Mouse (Mus musculus): ENCODE results near the gene Ralb. TPM values are rescaled to one million over a fixed set of nuclear protein-coding genes. Genes with fewer than 3 reads are reported as not detected.

The Ralb gene
- polyA plus RNA-seq, 1 experiment from 2014 or later = 124 TPM

GRCm38 (mm10) chr1:119450651-119451345 is 53.8 kb downstream of the Ralb start:
- 84% methylated on average over 10 of the region's 10 CpGs for WGBS
- ATAC-seq (replicated peaks; ENCODE audit: low FRiP score, low TSS enrichment, low read depth) = no peak
- no peaks in the 10 kb centered on the region for H3K27me3 ChIP-seq (replicated peaks; ENCODE audit: control insufficient read depth, insufficient read depth, low read length)

GRCm38 (mm10) chr1:119446753-119447283 is 57.8 kb downstream of the Ralb start:
- ATAC-seq (replicated peaks; ENCODE audit: low FRiP score, low TSS enrichment, low read depth) = no peak
- no peak for DNase-seq (ENCODE audit: low spot score)
- H3K4me1 ChIP-seq (replicated peaks; ENCODE audit: control insufficient read depth, insufficient read depth, low read length) = no peaks in the 10 kb centered on the region
- WGBS = 69% methylated on average over 10 of the region's 10 CpGs
- no peak overlapping the region for H3K9ac ChIP-seq (ENCODE audit: low read length)
- no peaks in the 10 kb centered on the region for H3K9me3 ChIP-seq (ENCODE audit: control insufficient read depth, low read length)
- no peaks in the 10 kb centered on the region for H3K27me3 ChIP-seq (replicated peaks; ENCODE audit: control insufficient read depth, insufficient read depth, low read length)
- H3K4me2 ChIP-seq (ENCODE audit: low read length) = no peak overlapping the region
- H3K36me3 ChIP-seq (ENCODE audit: control insufficient read depth, insufficient read depth, low read length) = no peaks in the 10 kb centered on the region
- no peak overlapping the region for H3K4me3 ChIP-seq (ENCODE audit: low read depth, low read length)
- no peak overlapping the region for H3K27ac ChIP-seq (ENCODE audit: low read depth)

More at GRCm38 (mm10) chr1:119450651-119451345, 53.8 kb downstream of the Ralb start:
- Histone ChIP-seq H3K27ac (ENCODE audit: low read depth) (no peak overlapping the region), H3K4me1 (replicated peaks; ENCODE audit: control insufficient read depth, insufficient read depth, low read length) (no peaks in the 10 kb centered on the region), H3K4me2 (ENCODE audit: low read length) (no peak overlapping the region), H3K9ac (ENCODE audit: low read length) (no peak overlapping the region), H3K9me3 (ENCODE audit: control insufficient read depth, low read length) (no peaks in the 10 kb centered on the region), H3K4me3 (ENCODE audit: low read depth, low read length) (no peak overlapping the region), H3K36me3 (ENCODE audit: control insufficient read depth, insufficient read depth, low read length) (no peaks in the 10 kb centered on the region)
- no peak for DNase-seq (ENCODE audit: low spot score)

DNA sequence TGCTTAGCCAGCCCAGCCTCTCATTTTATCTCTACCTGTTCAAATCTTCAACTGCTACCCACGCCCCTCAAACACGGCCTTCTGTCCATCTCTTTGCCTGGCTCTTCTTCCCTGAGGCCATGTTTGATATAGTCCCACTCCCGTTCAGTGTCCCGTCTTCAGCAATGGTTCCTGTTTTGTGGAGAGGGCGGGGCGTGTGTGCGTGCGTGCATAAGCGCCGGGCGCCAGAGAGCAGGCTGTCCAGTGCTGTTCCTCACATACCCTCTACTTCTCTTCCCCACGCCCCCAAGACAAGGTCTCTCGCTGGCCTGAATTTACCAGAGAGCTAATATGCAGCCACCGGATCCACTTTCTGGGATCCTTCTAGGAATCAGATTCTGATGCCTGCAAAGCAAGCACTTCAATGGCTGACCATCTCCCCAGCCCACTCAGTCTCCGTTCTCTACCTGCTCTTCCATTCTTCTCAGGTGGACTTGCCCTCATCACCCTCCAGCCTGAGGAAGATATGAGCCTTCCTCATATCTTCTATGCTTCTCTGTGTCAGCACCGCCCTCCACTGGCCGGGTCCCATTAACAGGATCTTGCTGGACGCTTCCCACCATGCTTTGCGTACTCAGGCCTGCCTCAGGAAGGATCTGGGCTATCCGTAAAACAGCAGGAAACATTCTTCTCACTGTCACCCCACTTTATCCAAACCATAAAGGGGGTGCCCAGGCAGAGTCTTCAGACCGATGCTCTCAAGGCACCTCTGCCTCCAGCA is 60.8 kb downstream of the Ralb start:
- no peak overlapping the region for H3K4me2 ChIP-seq (ENCODE audit: low read length)
- DNase-seq (ENCODE audit: low spot score) (no peak), ATAC-seq (replicated peaks; ENCODE audit: low FRiP score, low TSS enrichment, low read depth) (no peak)
- H3K27me3 ChIP-seq (replicated peaks; ENCODE audit: control insufficient read depth, insufficient read depth, low read length) = no peaks in the 10 kb centered on the region
- no peaks in the 10 kb centered on the region for H3K36me3 ChIP-seq (ENCODE audit: control insufficient read depth, insufficient read depth, low read length)
- H3K4me1 ChIP-seq (replicated peaks; ENCODE audit: control insufficient read depth, insufficient read depth, low read length) = no peaks in the 10 kb centered on the region
- H3K9me3 ChIP-seq (ENCODE audit: control insufficient read depth, low read length) = no peaks in the 10 kb centered on the region
- no peak overlapping the region for H3K27ac ChIP-seq (ENCODE audit: low read depth)
- WGBS = 80% methylated on average over 21 of the region's 21 CpGs
- H3K4me3 ChIP-seq (ENCODE audit: low read depth, low read length) = no peak overlapping the region
- H3K9ac ChIP-seq (ENCODE audit: low read length) = no peak overlapping the region

DNA sequence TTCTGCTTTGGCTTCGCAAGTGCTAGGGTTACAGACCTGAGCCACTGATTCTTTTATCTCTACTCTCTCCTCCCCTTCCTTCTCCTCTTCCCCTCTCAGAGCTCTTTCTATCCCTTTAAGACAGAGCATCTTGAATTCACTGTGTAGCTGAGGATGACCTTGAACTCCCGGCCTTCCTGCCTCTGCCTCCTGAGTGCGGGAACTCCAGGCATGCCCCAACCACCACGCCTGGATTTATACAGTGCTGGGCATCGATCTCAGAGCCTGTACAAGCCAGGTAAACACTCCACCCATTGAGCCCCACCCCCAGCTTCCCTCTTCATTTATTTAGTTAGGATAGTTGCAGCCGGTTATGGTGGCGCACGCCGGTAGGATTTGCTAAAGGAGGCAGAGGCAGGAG is 61.7 kb downstream of the Ralb start:
- 95% methylated on average over 9 of the region's 9 CpGs for WGBS
- no peak overlapping the region for H3K4me3 ChIP-seq (ENCODE audit: low read depth, low read length)
- no peaks in the 10 kb centered on the region for H3K9me3 ChIP-seq (ENCODE audit: control insufficient read depth, low read length)
- no peaks in the 10 kb centered on the region for H3K4me1 ChIP-seq (replicated peaks; ENCODE audit: control insufficient read depth, insufficient read depth, low read length)
- ATAC-seq (replicated peaks; ENCODE audit: low FRiP score, low TSS enrichment, low read depth) = no peak
- no peaks in the 10 kb centered on the region for H3K36me3 ChIP-seq (ENCODE audit: control insufficient read depth, insufficient read depth, low read length)
- no peak overlapping the region for H3K27ac ChIP-seq (ENCODE audit: low read depth)
- H3K4me2 ChIP-seq (ENCODE audit: low read length) = no peak overlapping the region
- H3K27me3 ChIP-seq (replicated peaks; ENCODE audit: control insufficient read depth, insufficient read depth, low read length) = no peaks in the 10 kb centered on the region
- H3K9ac ChIP-seq (ENCODE audit: low read length) = no peak overlapping the region
- DNase-seq (ENCODE audit: low spot score) = no peak

DNA sequence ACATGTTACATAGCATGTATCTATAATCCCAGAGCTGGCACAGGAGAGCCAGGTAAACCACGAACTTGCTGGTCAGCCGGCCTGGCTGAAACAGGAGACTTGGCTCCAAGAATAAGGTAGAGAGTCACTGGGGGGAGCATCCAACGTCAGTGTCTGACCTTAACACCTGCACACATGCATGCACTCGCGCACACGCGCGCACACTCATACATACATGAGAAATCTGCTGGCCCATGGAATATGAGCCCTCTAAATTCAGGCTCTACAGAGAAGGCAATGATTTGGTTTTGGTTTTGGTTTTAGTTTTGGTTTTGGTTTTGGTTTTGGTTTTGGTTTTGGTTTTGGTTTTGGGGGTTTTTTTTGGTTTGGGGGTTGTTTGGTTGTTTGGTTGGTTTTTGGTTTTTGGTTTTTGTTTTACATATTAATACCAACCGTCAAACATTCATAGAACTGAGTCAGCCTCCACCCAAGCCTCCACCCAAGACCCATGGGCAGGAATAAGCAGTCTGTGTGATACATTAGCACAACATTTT is 66.4 kb downstream of the Ralb start:
- no peak for DNase-seq (ENCODE audit: low spot score)
- Histone ChIP-seq H3K27ac (ENCODE audit: low read depth) (no peak overlapping the region), H3K27me3 (replicated peaks; ENCODE audit: control insufficient read depth, insufficient read depth, low read length) (no peaks in the 10 kb centered on the region), H3K9ac (ENCODE audit: low read length) (no peak overlapping the region), H3K4me2 (ENCODE audit: low read length) (no peak overlapping the region), H3K9me3 (ENCODE audit: control insufficient read depth, low read length) (no peaks in the 10 kb centered on the region), H3K36me3 (ENCODE audit: control insufficient read depth, insufficient read depth, low read length) (no peaks in the 10 kb centered on the region), H3K4me1 (replicated peaks; ENCODE audit: control insufficient read depth, insufficient read depth, low read length) (no peaks in the 10 kb centered on the region), H3K4me3 (ENCODE audit: low read depth, low read length) (no peak overlapping the region)
- ATAC-seq (replicated peaks; ENCODE audit: low FRiP score, low TSS enrichment, low read depth) = no peak
- WGBS = 91% methylated on average over 9 of the region's 9 CpGs

DNA sequence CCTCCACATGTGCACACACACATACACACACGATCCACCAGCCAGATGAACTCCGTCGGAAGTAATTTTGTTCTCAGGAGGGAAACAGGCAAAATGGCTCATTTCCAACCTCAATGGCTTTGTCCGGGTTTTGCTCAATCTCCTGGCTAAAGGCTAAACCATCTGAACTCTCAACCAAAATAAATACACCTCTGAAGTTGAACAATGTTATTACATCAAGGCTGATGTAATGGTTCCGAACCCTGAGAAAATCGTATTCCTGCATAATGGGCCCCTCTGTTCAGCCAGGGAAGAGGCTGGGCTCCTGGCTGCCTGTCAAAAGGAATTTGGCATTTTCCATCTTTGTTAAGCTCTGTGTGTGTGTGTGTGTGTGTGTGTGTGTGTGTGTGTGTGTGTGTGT is 67.2 kb downstream of the Ralb start:
- WGBS = 68% methylated on average over 6 of the region's 6 CpGs
- H3K9me3 ChIP-seq (ENCODE audit: control insufficient read depth, low read length) = no peaks in the 10 kb centered on the region
- H3K4me1 ChIP-seq (replicated peaks; ENCODE audit: control insufficient read depth, insufficient read depth, low read length) = no peaks in the 10 kb centered on the region
- no peak overlapping the region for H3K9ac ChIP-seq (ENCODE audit: low read length)
- ATAC-seq (replicated peaks; ENCODE audit: low FRiP score, low TSS enrichment, low read depth) = no peak
- H3K4me2 ChIP-seq (ENCODE audit: low read length) = no peak overlapping the region
- no peak overlapping the region for H3K4me3 ChIP-seq (ENCODE audit: low read depth, low read length)
- no peaks in the 10 kb centered on the region for H3K27me3 ChIP-seq (replicated peaks; ENCODE audit: control insufficient read depth, insufficient read depth, low read length)
- DNase-seq (ENCODE audit: low spot score) = no peak
- no peaks in the 10 kb centered on the region for H3K36me3 ChIP-seq (ENCODE audit: control insufficient read depth, insufficient read depth, low read length)
- H3K27ac ChIP-seq (ENCODE audit: low read depth) = no peak overlapping the region

DNA sequence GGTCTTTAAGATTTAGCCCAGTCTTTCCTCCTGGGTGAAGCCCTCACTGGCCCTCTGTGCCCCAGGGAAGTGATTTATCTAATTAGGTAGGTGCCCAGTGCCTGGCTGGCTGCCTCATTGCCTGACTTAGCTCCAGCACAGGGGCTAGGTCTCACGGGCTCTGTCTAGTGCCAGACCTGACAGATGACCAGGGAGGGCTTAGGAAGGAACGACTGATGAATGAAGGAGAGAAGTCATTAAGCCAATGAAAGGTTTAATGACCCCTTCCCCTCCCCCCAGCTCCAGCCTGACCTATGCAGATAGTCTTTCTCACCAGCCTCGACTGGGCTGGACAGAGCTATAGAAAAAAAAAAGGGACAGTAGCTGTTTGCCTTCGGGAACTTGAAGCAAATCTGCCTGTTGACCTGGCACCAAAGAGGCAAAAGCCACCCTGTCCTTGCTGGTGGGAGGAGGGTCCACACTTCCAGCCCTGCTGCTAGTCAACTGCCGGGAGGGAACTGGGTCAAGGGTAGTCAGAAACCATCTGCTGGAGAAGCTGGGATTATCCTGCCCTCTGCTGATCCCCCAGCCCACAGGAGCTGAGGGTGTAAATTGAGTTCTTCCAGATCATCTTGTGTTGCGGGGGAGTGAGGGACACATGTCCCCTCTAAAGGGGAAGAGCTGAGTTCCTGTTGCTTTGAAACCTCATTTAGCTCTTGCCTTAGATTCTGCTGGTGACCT is 80.3 kb downstream of the Ralb start:
- ATAC-seq (replicated peaks; ENCODE audit: low FRiP score, low TSS enrichment, low read depth) (no peak), DNase-seq (ENCODE audit: low spot score) (no peak)
- Histone ChIP-seq H3K9ac (ENCODE audit: low read length) (no peak overlapping the region), H3K4me3 (ENCODE audit: low read depth, low read length) (no peak overlapping the region), H3K4me1 (replicated peaks; ENCODE audit: control insufficient read depth, insufficient read depth, low read length) (peaks cover 7% of the 10 kb centered on the region), H3K36me3 (ENCODE audit: control insufficient read depth, insufficient read depth, low read length) (no peaks in the 10 kb centered on the region), H3K4me2 (ENCODE audit: low read length) (no peak overlapping the region), H3K9me3 (ENCODE audit: control insufficient read depth, low read length) (no peaks in the 10 kb centered on the region), H3K27ac (ENCODE audit: low read depth) (no peak overlapping the region), H3K27me3 (replicated peaks; ENCODE audit: control insufficient read depth, insufficient read depth, low read length) (peaks cover 60% of the 10 kb centered on the region)
- WGBS = 19% methylated on average over 6 of the region's 6 CpGs

DNA sequence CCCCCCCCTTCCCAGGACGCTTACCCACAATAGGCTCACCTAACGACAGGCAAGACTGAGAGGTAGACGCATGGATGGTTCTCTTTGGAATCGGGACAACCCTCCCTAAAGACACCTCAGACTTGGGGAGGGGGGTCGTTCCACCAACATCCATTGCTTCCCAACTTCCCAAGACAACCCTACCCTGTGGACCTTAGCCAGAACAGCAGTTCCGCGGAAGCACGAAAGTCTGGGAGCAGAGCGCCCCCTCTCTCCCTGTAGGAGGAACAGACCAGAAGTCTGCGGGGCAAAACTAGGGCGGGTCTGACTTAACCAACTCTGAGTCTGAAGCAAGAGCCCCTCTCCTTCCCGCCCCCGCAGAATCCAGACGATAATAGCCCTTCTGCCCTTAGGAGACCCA is 81.1 kb downstream of the Ralb start:
- H3K4me1 ChIP-seq (replicated peaks; ENCODE audit: control insufficient read depth, insufficient read depth, low read length) = peaks cover 7% of the 10 kb centered on the region
- no peak overlapping the region for H3K4me3 ChIP-seq (ENCODE audit: low read depth, low read length)
- peaks cover 68% of the 10 kb centered on the region for H3K27me3 ChIP-seq (replicated peaks; ENCODE audit: control insufficient read depth, insufficient read depth, low read length)
- H3K27ac ChIP-seq (ENCODE audit: low read depth) = no peak overlapping the region
- DNase-seq (ENCODE audit: low spot score) (peak; percentile 61), ATAC-seq (replicated peaks; ENCODE audit: low FRiP score, low TSS enrichment, low read depth) (no peak)
- 6% methylated on average over 13 of the region's 14 CpGs for WGBS
- H3K9me3 ChIP-seq (ENCODE audit: control insufficient read depth, low read length) = no peaks in the 10 kb centered on the region
- H3K9ac ChIP-seq (ENCODE audit: low read length) = no peak overlapping the region
- H3K36me3 ChIP-seq (ENCODE audit: control insufficient read depth, insufficient read depth, low read length) = no peaks in the 10 kb centered on the region
- H3K4me2 ChIP-seq (ENCODE audit: low read length) = no peak overlapping the region
